Mouse (Mus musculus) cerebellum, adult 2 months (tissue): Measurements from ENCODE around the gene Tsc22d3.
"Not testable (repeated sequence)": the region's sequence is repeated elsewhere in the genome, so short reads cannot be mapped to it uniquely, and the experiment has no call there.

Source experiments
- CTCF ChIP-seq: fragments of 200-500 bp; IDR thresholded peaks from 2 replicates; pipeline ENCODE4 v1.5.1; 2011; ENCODE audit warnings: low read depth, mild to moderate bottlenecking, control low read depth, low read length, moderate library complexity, borderline replicate concordance; ENCODE audit not compliant: insufficient read depth
- POLR2A ChIP-seq: fragments of 200-500 bp; IDR thresholded peaks from 2 replicates; pipeline ENCODE4 v1.6.1; 2011; ENCODE audit warnings: low read length, control low read depth, borderline replicate concordance; ENCODE audit not compliant: insufficient read depth

- not testable (repeated sequence) for TF ChIP-seq CTCF, POLR2A
Observed at GRCm38 (mm10) chrX:140498431-140498830, 102.0 kb downstream of the Tsc22d3 start.
